Mouse (Mus musculus): ENCODE measurements around the gene Scpep1.

GRCm38 (mm10) chr11:89003726-89004125, 48.5 kb upstream of the Scpep1 start:
- TF ChIP-seq CTCF (IDR thresholded peaks at IDR 0.05; ENCODE audit: low read depth, low read length), result no peak
- TF ChIP-seq GATA1 (IDR thresholded peaks at IDR 0.05; ENCODE audit: borderline replicate concordance, low read length), result no peak
- no peak for TF ChIP-seq GATA2 (IDR thresholded peaks at IDR 0.05; ENCODE audit: borderline replicate concordance, low read depth, low read length)
- TF ChIP-seq POLR2AphosphoS5 (IDR thresholded peaks at IDR 0.05; ENCODE audit: insufficient replicate concordance, low read depth, low read length), result no peak
- no peak for TF ChIP-seq TAL1 (conservative IDR thresholded peaks at IDR 0.05; ENCODE audit: low read depth, low read length)

All from G1E (cell line).